Mouse (Mus musculus) hindbrain, embryonic 16.5 days (tissue): ENCODE measurements around the gene Emx1. TPM values are rescaled to one million over a fixed set of nuclear protein-coding genes. Genes with fewer than 3 reads are reported as not detected.

Experiments
- ATAC-seq: fragments of 200-750 bp; cut with Nextera tagmentation; 2 replicates; pipeline ENCODE4 v1.8.0; 2017; ENCODE audit warnings: moderate TSS enrichment, moderate library complexity
- H3K27ac ChIP-seq: fragments of 300-500 bp; sonication (generic); 2 replicates; pipeline ENCODE4 v1.5.1; 2014; ENCODE audit warnings: low read depth, mild to moderate bottlenecking, control low read depth, low read length, moderate library complexity
- H3K27me3 ChIP-seq: fragments of 300-500 bp; sonication (generic); replicated peaks from 2 replicates; pipeline ENCODE4 v1.6.1; 2014; ENCODE audit warnings: low read length; ENCODE audit not compliant: control insufficient read depth, insufficient read depth
- H3K36me3 ChIP-seq: fragments of 300-500 bp; sonication (generic); 2 replicates; pipeline ENCODE4 v1.6.1; 2014; ENCODE audit warnings: mild to moderate bottlenecking, low read length, moderate library complexity, mixed read lengths; ENCODE audit not compliant: control insufficient read depth, insufficient read depth
- H3K4me1 ChIP-seq: fragments of 300-500 bp; sonication (generic); 2 replicates; pipeline ENCODE4 v1.6.1; 2014; ENCODE audit warnings: low read depth, low read length; ENCODE audit not compliant: control insufficient read depth, insufficient read depth
- H3K4me2 ChIP-seq: fragments of 300-500 bp; sonication (generic); 2 replicates; pipeline ENCODE4 v1.6.1; 2014; ENCODE audit warnings: mild to moderate bottlenecking, low read length, control low read depth, moderate library complexity
- H3K4me3 ChIP-seq: fragments of 300-500 bp; sonication (generic); 2 replicates; pipeline ENCODE4 v1.5.1; 2014; ENCODE audit warnings: mild to moderate bottlenecking, low read length, control low read depth, moderate library complexity
- H3K9ac ChIP-seq: fragments of 300-500 bp; sonication (generic); 2 replicates; pipeline ENCODE4 v1.6.1; 2014; ENCODE audit warnings: low read depth, mild to moderate bottlenecking, control low read depth, low read length, moderate library complexity
- H3K9me3 ChIP-seq: fragments of 300-500 bp; sonication (generic); 2 replicates; pipeline ENCODE4 v1.6.1; 2014; ENCODE audit warnings: mild to moderate bottlenecking, low read length, moderate library complexity; ENCODE audit not compliant: control insufficient read depth
- WGBS: fragments of 180-500 bp; shearing (Covaris S2); extraction: QIAGEN DNeasy Blood & Tissue Kit; methylation state at CpG from one replicate; pipeline ENCODE4 v1.1.7; 2014; 5-methylcytosine and 5-hydroxymethylcytosine counted together
- polyA plus RNA-seq: library from polyadenylated mRNA; unstranded; fragments of >200 nt; fragmentation: Nextera tagmentation; extraction: Ambion mirVana; gene quantifications from 2 replicates; pipeline ENCODE4 v1.2.1, GENCODE M21; 2015

Emx1 gene
- polyA plus RNA-seq, 1 experiment from 2014 or later: not detected

- Histone ChIP-seq H3K4me2 (no peak overlapping the region), H3K9me3 (no peaks in the 10 kb centered on the region), H3K36me3 (no peaks in the 10 kb centered on the region), H3K9ac (no peak overlapping the region), H3K4me3 (no peak overlapping the region), H3K27me3 (no peaks in the 10 kb centered on the region), H3K27ac (no peak overlapping the region), H3K4me1 (no peaks in the 10 kb centered on the region)
- ATAC-seq: no peak
- WGBS: 39% methylated on average over 5 of the region's 5 CpGs
These were observed 47.6 kb downstream of the Emx1 start for GRCm38 (mm10) chr6:85234796-85235195.

GRCm38 (mm10) chr6:85237001-85237400 is 49.8 kb downstream of the Emx1 start:
- Histone ChIP-seq H3K4me1 (no peaks in the 10 kb centered on the region), H3K9me3 (no peaks in the 10 kb centered on the region), H3K9ac (no peak overlapping the region), H3K27ac (no peak overlapping the region), H3K4me3 (no peak overlapping the region), H3K36me3 (no peaks in the 10 kb centered on the region), H3K4me2 (no peak overlapping the region), H3K27me3 (no peaks in the 10 kb centered on the region)
- 43% methylated on average over 5 of the region's 5 CpGs for WGBS
- no peak for ATAC-seq

- no peak for ATAC-seq
- 59% methylated on average over 10 of the region's 10 CpGs for WGBS
These were observed 50.5 kb downstream of the Emx1 start for GRCm38 (mm10) chr6:85237595-85238337.

GRCm38 (mm10) chr6:85239044-85239489 is 51.8 kb downstream of the Emx1 start:
- Histone ChIP-seq H3K27ac (no peak overlapping the region), H3K4me3 (no peak overlapping the region), H3K9ac (no peak overlapping the region), H3K27me3 (no peaks in the 10 kb centered on the region), H3K9me3 (no peaks in the 10 kb centered on the region), H3K4me1 (no peaks in the 10 kb centered on the region), H3K36me3 (no peaks in the 10 kb centered on the region), H3K4me2 (no peak overlapping the region)
- WGBS: 11% methylated on average over 4 of the region's 4 CpGs
- no peak for ATAC-seq

More at GRCm38 (mm10) chr6:85237595-85238337, 50.5 kb downstream of the Emx1 start:
- no peaks in the 10 kb centered on the region for H3K36me3 ChIP-seq
- H3K4me2 ChIP-seq: no peak overlapping the region
- no peak overlapping the region for H3K4me3 ChIP-seq
- H3K9ac ChIP-seq: no peak overlapping the region
- H3K27me3 ChIP-seq: no peaks in the 10 kb centered on the region
- no peaks in the 10 kb centered on the region for H3K9me3 ChIP-seq
- H3K4me1 ChIP-seq: no peaks in the 10 kb centered on the region
- no peak overlapping the region for H3K27ac ChIP-seq

GRCm38 (mm10) chr6:85249821-85250220 is 62.6 kb downstream of the Emx1 start:
- no peak for ATAC-seq
- no peak overlapping the region for H3K9ac ChIP-seq

GRCm38 (mm10) chr6:85250811-85251241 is 63.6 kb downstream of the Emx1 start:
- Histone ChIP-seq H3K36me3 (no peaks in the 10 kb centered on the region), H3K9me3 (no peaks in the 10 kb centered on the region), H3K4me1 (peaks cover 5% of the 10 kb centered on the region), H3K4me3 (no peak overlapping the region), H3K27ac (no peak overlapping the region), H3K27me3 (no peaks in the 10 kb centered on the region), H3K4me2 (no peak overlapping the region), H3K9ac (no peak overlapping the region)
- ATAC-seq: no peak
- WGBS: 34% methylated on average over 6 of the region's 6 CpGs

More at GRCm38 (mm10) chr6:85249821-85250220, 62.6 kb downstream of the Emx1 start:
- WGBS: 72% methylated on average over 9 of the region's 9 CpGs
- no peaks in the 10 kb centered on the region for H3K27me3 ChIP-seq
- peaks cover 3% of the 10 kb centered on the region for H3K9me3 ChIP-seq
- peaks cover 5% of the 10 kb centered on the region for H3K4me1 ChIP-seq
- H3K36me3 ChIP-seq: no peaks in the 10 kb centered on the region
- no peak overlapping the region for H3K4me3 ChIP-seq
- no peak overlapping the region for H3K27ac ChIP-seq
- H3K4me2 ChIP-seq: no peak overlapping the region

GRCm38 (mm10) chr6:85252251-85253058 is 65.2 kb downstream of the Emx1 start:
- Histone ChIP-seq H3K27me3 (no peaks in the 10 kb centered on the region), H3K9ac (no peak overlapping the region), H3K4me1 (peaks cover 5% of the 10 kb centered on the region), H3K9me3 (no peaks in the 10 kb centered on the region), H3K36me3 (no peaks in the 10 kb centered on the region), H3K4me3 (no peak overlapping the region), H3K4me2 (no peak overlapping the region), H3K27ac (no peak overlapping the region)
- peak; percentile 59; the same call in 1 of the 2 replicates for ATAC-seq
- WGBS: 56% methylated on average over 17 of the region's 17 CpGs

GRCm38 (mm10) chr6:85253275-85253674 is 66.0 kb downstream of the Emx1 start:
- Histone ChIP-seq H3K4me1 (peaks cover 5% of the 10 kb centered on the region), H3K36me3 (no peaks in the 10 kb centered on the region), H3K9me3 (no peaks in the 10 kb centered on the region), H3K9ac (no peak overlapping the region), H3K4me3 (no peak overlapping the region), H3K27me3 (no peaks in the 10 kb centered on the region), H3K4me2 (no peak overlapping the region), H3K27ac (no peak overlapping the region)
- no peak for ATAC-seq
- 63% methylated on average over 3 of the region's 3 CpGs for WGBS
